ENCODE assay signal across 23 mouse cellular contexts in genomic region chr10:16158445-16158844, GRCm38 (mm10).
A peak's percentile ranks its signal among the peaks of the same experiment; 100 is the strongest.
DNase-seq lines count a peak whose midpoint lies in the region; ATAC-seq and TF ChIP-seq lines count a peak whose summit lies in the region.
"Had no signal": no experiment of that assay in that cellular context is flagged by ENCODE, and none has a peak within 500 bp of the region (broad histone marks: within the 10 kb centered on the region; RNA-seq: fewer than 3 reads in every experiment).

No protein-coding gene starts in this region.

- no peaks in the 10 kb centered on the region for H3K4me1 ChIP-seq in heart, adult 2 months (ENCODE audit: control insufficient read depth, insufficient read depth, low read length)

- H3K79me2 ChIP-seq in heart, adult 2 months (replicated peaks; ENCODE audit: control insufficient read depth, insufficient read depth, low read length) = no peaks in the 10 kb centered on the region

- peak; percentile 50 for ATAC-seq in granulocyte monocyte progenitor cell, adult 5-6 weeks (replicated peaks; ENCODE audit: poor library complexity, severe bottlenecking)
- peak; percentile 60 for ATAC-seq in megakaryocyte, adult 5-6 weeks (ENCODE audit: poor library complexity, severe bottlenecking)
- peak; percentile 55 for ATAC-seq in megakaryocyte progenitor cell, adult 5-6 weeks (replicated peaks; ENCODE audit: poor library complexity)
- ATAC-seq: activated CD4-positive, CD25-positive, alpha-beta regulatory T cell, adult 4 months; CD4-positive, CD25-positive, alpha-beta regulatory T cell, adult 4 months; Patski had no signal

- no peak overlapping the region for H3K9ac ChIP-seq in heart, adult 2 months (ENCODE audit: low read depth, low read length)

- no peak overlapping the region for H3K27ac ChIP-seq in heart, adult 2 months

- peak; percentile 60 for DNase-seq in 416B (ENCODE audit: low read depth)
- no peak for DNase-seq in gastrocnemius, adult 18-20 months (ENCODE audit: low spot score)
- DNase-seq in heart, adult 2 months = no peak
- DNase-seq in heart, adult 8-10 months (ENCODE audit: low spot score) = no peak
- DNase-seq in cerebellum, adult 11 months = no peak
- DNase-seq: adrenal gland, adult 2 months; adrenal gland, adult 8-10 months; adrenal gland, postnatal 10 days; adrenal gland, postnatal 14 days; adrenal gland, postnatal 25 days; adrenal gland, postnatal 36 days; B cell, adult 2 months; cerebellum, adult 11-12 months; cerebellum, adult 18-20 months; cerebellum, adult 2 months had no signal

- TF ChIP-seq EP300 in heart, adult 2 months (IDR thresholded peaks at IDR 0.05; ENCODE audit: insufficient read depth, low read depth, low read length) = no peak

- no peak for TF ChIP-seq POLR2A in heart, adult 2 months (IDR thresholded peaks at IDR 0.05; ENCODE audit: insufficient read depth, low read depth, low read length)

- no peaks in the 10 kb centered on the region for H3K36me3 ChIP-seq in heart, adult 2 months (ENCODE audit: control insufficient read depth, insufficient read depth, low read length)
- H3K36me3 ChIP-seq: G1E had no signal

- H3K27me3 ChIP-seq in heart, adult 2 months (ENCODE audit: control insufficient read depth, insufficient read depth, low read length) = no peaks in the 10 kb centered on the region
- H3K27me3 ChIP-seq: CH12.LX, Patski had no signal

- intact Hi-C loops in heart, adult 2 months (cut with DNase I) = no loop called here

- WGBS in heart, adult 2 months = 73% methylated on average over 3 of the region's 3 CpGs

- H3K4me3 ChIP-seq in heart, adult 2 months = no peak overlapping the region

- TF ChIP-seq CTCF in heart, adult 2 months (IDR thresholded peaks at IDR 0.05) = no peak
